Mouse (Mus musculus) embryonic fibroblast, embryonic 13.5 days (primary cell): ENCODE data around the gene Col5a2.

Source experiments
- CTCF ChIP-seq: IDR thresholded peaks from 2 replicates; pipeline ENCODE4 v1.5.1; 2011; ENCODE audit warnings: mild to moderate bottlenecking, control low read depth, low read length, moderate library complexity, borderline replicate concordance; ENCODE audit not compliant: insufficient read depth
- POLR2A ChIP-seq: IDR thresholded peaks from 2 replicates; pipeline ENCODE4 v1.6.1; 2011; ENCODE audit warnings: low read depth, mild to moderate bottlenecking, control low read depth, low read length, moderate library complexity

- TF ChIP-seq CTCF = no peak
- no peak for TF ChIP-seq POLR2A
Measured at GRCm38 (mm10) chr1:45495025-45495424, 8.1 kb downstream of the Col5a2 start.
